ENCODE assay signal across 26 mouse cellular contexts in genomic region chr13:31369182-31369581, GRCm38 (mm10).
DNase-seq lines count a peak whose midpoint lies in the region; ATAC-seq and TF ChIP-seq lines count a peak whose summit lies in the region.
"Had no signal": no experiment of that assay in that cellular context is flagged by ENCODE, and none has a peak within 500 bp of the region (broad histone marks: within the 10 kb centered on the region; RNA-seq: fewer than 3 reads in every experiment).

No protein-coding gene starts in this region.

- peaks cover 4% of the 10 kb centered on the region; the same call in 1 of the 2 replicates for H3K4me1 ChIP-seq in intestine, embryonic 16.5 days (ENCODE audit: control insufficient read depth, insufficient read depth, low read length)
- H3K4me1 ChIP-seq in kidney, postnatal 0 days (replicated peaks; ENCODE audit: insufficient read depth, low read length), result no peaks in the 10 kb centered on the region; the same call in 1 of the 2 replicates
- H3K4me1 ChIP-seq in stomach, postnatal 0 days (replicated peaks; ENCODE audit: control insufficient read depth, insufficient read depth), result peaks cover 4% of the 10 kb centered on the region; the same call in 1 of the 2 replicates
- no peaks in the 10 kb centered on the region for H3K4me1 ChIP-seq in forebrain, embryonic 15.5 days
- H3K4me1 ChIP-seq: forebrain, embryonic 13.5 days; heart, embryonic 10.5 days; hindbrain, embryonic 15.5 days had no signal

- DNase-seq in kidney, adult 18-20 months, result peak; percentile 60
- DNase-seq in kidney, postnatal 0 days (ENCODE audit: low spot score), result peak; percentile 18
- DNase-seq in stomach, postnatal 0 days (ENCODE audit: low spot score), result no peak
- no peak for DNase-seq in urinary bladder, postnatal 25 days (ENCODE audit: low spot score)
- DNase-seq in layer of hippocampus, postnatal 10 days (ENCODE audit: low spot score in 2 of 2), result no peak
- DNase-seq: adrenal gland, adult 2 months; cerebellum, adult 11-12 months; embryo, embryonic 11 days; gastrocnemius, adult 2 months; liver; liver, postnatal 0 days; right cerebral cortex, adult 18-20 months; right cerebral cortex, postnatal 4 days; thymus, adult 2 months had no signal

- ATAC-seq in intestine, embryonic 16.5 days, result peak; percentile 80
- ATAC-seq in kidney, postnatal 0 days (replicated peaks; ENCODE audit: low FRiP score, low read depth), result peak; percentile 72; the same call in 1 of the 2 replicates
- ATAC-seq in stomach, postnatal 0 days (ENCODE audit: low FRiP score, low TSS enrichment), result peak; percentile 40; the same call in 1 of the 2 replicates
- no peak for ATAC-seq in forebrain, embryonic 15.5 days (replicated peaks)
- ATAC-seq: forebrain, embryonic 13.5 days; liver, postnatal 0 days; lung, postnatal 0 days; midbrain, embryonic 16.5 days had no signal

- H3K36me3 ChIP-seq in intestine, embryonic 16.5 days (ENCODE audit: control insufficient read depth, insufficient read depth, low read length), result no peaks in the 10 kb centered on the region
- H3K36me3 ChIP-seq in kidney, postnatal 0 days (ENCODE audit: insufficient read depth, low read length), result no peaks in the 10 kb centered on the region
- H3K36me3 ChIP-seq in stomach, postnatal 0 days (ENCODE audit: control insufficient read depth, insufficient read depth, low read length), result no peaks in the 10 kb centered on the region
- no peaks in the 10 kb centered on the region for H3K36me3 ChIP-seq in forebrain, embryonic 15.5 days
- H3K36me3 ChIP-seq: embryonic facial prominence, embryonic 13.5 days; heart, embryonic 10.5 days; hindbrain, embryonic 15.5 days; limb, embryonic 10.5 days; midbrain, embryonic 10.5 days had no signal

- no peak overlapping the region for H3K9ac ChIP-seq in intestine, embryonic 16.5 days (ENCODE audit: low read depth, low read length)
- H3K9ac ChIP-seq in kidney, postnatal 0 days (ENCODE audit: low read depth, low read length), result no peak overlapping the region
- no peak overlapping the region for H3K9ac ChIP-seq in stomach, postnatal 0 days (ENCODE audit: low read length)
- H3K9ac ChIP-seq in forebrain, embryonic 15.5 days (replicated peaks), result no peak overlapping the region
- H3K9ac ChIP-seq: embryonic facial prominence, embryonic 13.5 days; forebrain, embryonic 13.5 days; hindbrain, embryonic 15.5 days; liver, postnatal 0 days had no signal

- no peak for TF ChIP-seq EP300 in stomach, postnatal 0 days (optimal IDR thresholded peaks at IDR 0.05)

- no peak overlapping the region for H3K27ac ChIP-seq in intestine, embryonic 16.5 days (ENCODE audit: low read length)
- H3K27ac ChIP-seq in kidney, postnatal 0 days, result no peak overlapping the region
- no peak overlapping the region for H3K27ac ChIP-seq in stomach, postnatal 0 days (replicated peaks)
- no peak overlapping the region for H3K27ac ChIP-seq in forebrain, embryonic 15.5 days (replicated peaks)
- H3K27ac ChIP-seq: embryonic facial prominence, embryonic 13.5 days; forebrain, embryonic 13.5 days; gastrocnemius, adult 2 months; heart, embryonic 10.5 days; hindbrain, embryonic 15.5 days; limb, embryonic 10.5 days; midbrain, embryonic 10.5 days had no signal

- no peaks in the 10 kb centered on the region for H3K27me3 ChIP-seq in intestine, embryonic 16.5 days (replicated peaks; ENCODE audit: control insufficient read depth, insufficient read depth, low read length)
- no peaks in the 10 kb centered on the region for H3K27me3 ChIP-seq in kidney, postnatal 0 days (ENCODE audit: insufficient read depth, low read length)
- H3K27me3 ChIP-seq in stomach, postnatal 0 days (ENCODE audit: control insufficient read depth, insufficient read depth, low read length), result no peaks in the 10 kb centered on the region
- no peaks in the 10 kb centered on the region for H3K27me3 ChIP-seq in forebrain, embryonic 15.5 days
- H3K27me3 ChIP-seq: embryonic facial prominence, embryonic 13.5 days; forebrain, embryonic 13.5 days; hindbrain, embryonic 15.5 days had no signal

- 0 out of 2 replicates have a peak, but pooled peaks have one; percentile 19 for TF ChIP-seq CTCF in kidney, postnatal 0 days (IDR thresholded peaks at IDR 0.05; ENCODE audit: low read depth)
- no peak for TF ChIP-seq CTCF in stomach, postnatal 0 days (IDR thresholded peaks at IDR 0.05; ENCODE audit: low read depth)

- H3K9me3 ChIP-seq in intestine, embryonic 16.5 days (ENCODE audit: control insufficient read depth, low read length), result no peaks in the 10 kb centered on the region
- no peaks in the 10 kb centered on the region for H3K9me3 ChIP-seq in kidney, postnatal 0 days (replicated peaks; ENCODE audit: low read length)
- no peaks in the 10 kb centered on the region for H3K9me3 ChIP-seq in stomach, postnatal 0 days (ENCODE audit: control insufficient read depth, low read length)
- no peaks in the 10 kb centered on the region for H3K9me3 ChIP-seq in forebrain, embryonic 15.5 days
- H3K9me3 ChIP-seq: embryonic facial prominence, embryonic 13.5 days; forebrain, embryonic 13.5 days; heart, embryonic 10.5 days; hindbrain, embryonic 15.5 days; limb, embryonic 10.5 days; midbrain, embryonic 10.5 days had no signal

- no peak overlapping the region for H3K4me3 ChIP-seq in intestine, embryonic 16.5 days (ENCODE audit: low read length)
- H3K4me3 ChIP-seq in kidney, postnatal 0 days (replicated peaks; ENCODE audit: low read depth, low read length), result no peak overlapping the region
- no peak overlapping the region for H3K4me3 ChIP-seq in stomach, postnatal 0 days (ENCODE audit: low read depth, low read length)
- H3K4me3 ChIP-seq in forebrain, embryonic 15.5 days, result no peak overlapping the region
- H3K4me3 ChIP-seq: embryonic facial prominence, embryonic 13.5 days; erythroblast, embryonic 14.5 days; forebrain, embryonic 13.5 days; gastrocnemius, adult 2 months; heart, embryonic 10.5 days; hindbrain, embryonic 15.5 days; limb, embryonic 10.5 days; midbrain, embryonic 10.5 days; myocyte had no signal

- H3K4me2 ChIP-seq in intestine, embryonic 16.5 days (ENCODE audit: low read depth, low read length), result no peak overlapping the region
- no peak overlapping the region for H3K4me2 ChIP-seq in kidney, postnatal 0 days (ENCODE audit: low read length)
- no peak overlapping the region for H3K4me2 ChIP-seq in stomach, postnatal 0 days (replicated peaks; ENCODE audit: low read depth)
- no peak overlapping the region for H3K4me2 ChIP-seq in forebrain, embryonic 15.5 days (replicated peaks)
- H3K4me2 ChIP-seq: embryonic facial prominence, embryonic 13.5 days; forebrain, embryonic 13.5 days; hindbrain, embryonic 15.5 days had no signal

- WGBS in intestine, embryonic 16.5 days, result 63% methylated on average over 4 of the region's 4 CpGs
- 69% methylated on average over 4 of the region's 4 CpGs for WGBS in kidney, postnatal 0 days
- 74% methylated on average over 4 of the region's 4 CpGs for WGBS in stomach, postnatal 0 days
- WGBS in forebrain, embryonic 15.5 days, result 83% methylated on average over 4 of the region's 4 CpGs

Comparison
In these comparisons a context has a peak if more than half of its experiments do, and no peak if none do; other contexts are left out.
1. DNase-seq: peak in kidney, adult 18-20 months (single experiment) and kidney, postnatal 0 days (single experiment); none in stomach, postnatal 0 days (single experiment), urinary bladder, postnatal 25 days (single experiment) and layer of hippocampus, postnatal 10 days (0 of 2).